Mouse (Mus musculus): ENCODE measurements around the gene Ulk3.

Ulk3 gene

GRCm38 (mm10) chr9:57614786-57615185, 25.5 kb downstream of the Ulk3 start:
- in situ Hi-C loops (cut with MboI, MseI): loop anchor here (5.0 kb wide), 1 partner anchor 37 kb away; no protein-coding TSS in a partner anchor

GRCm38 (mm10) chr9:57617556-57618169, 28.4 kb downstream of the Ulk3 start:
- in situ Hi-C loops (cut with MboI, MseI): loop anchor here (5.0 kb wide), 1 partner anchor 40 kb away; no protein-coding TSS in a partner anchor

GRCm38 (mm10) chr9:57618854-57619253, 29.6 kb downstream of the Ulk3 start:
- in situ Hi-C loops (cut with MboI, MseI): loop anchor here (5.0 kb wide), 1 partner anchor 42 kb away; no protein-coding TSS in a partner anchor

GRCm38 (mm10) chr9:57620674-57621073, 31.4 kb downstream of the Ulk3 start, which contains the start of gene Lman1l:
Gene Lman1l (minus strand): TSS chr9:57620774.
- in situ Hi-C loops (cut with MboI, MseI): loop anchor here (5.0 kb wide), 1 partner anchor 37 kb away; no protein-coding TSS in a partner anchor

- in situ Hi-C loops (cut with MboI, MseI): loop anchor here (5.0 kb wide), 1 partner anchor 33 kb away; no protein-coding TSS in a partner anchor
Measured at GRCm38 (mm10) chr9:57624295-57624694, 35.0 kb downstream of the Ulk3 start.

GRCm38 (mm10) chr9:57625674-57626500, 36.6 kb downstream of the Ulk3 start:
- in situ Hi-C loops (cut with MboI, MseI): no loop called here

GRCm38 (mm10) chr9:57627191-57627590, 37.9 kb downstream of the Ulk3 start:
- in situ Hi-C loops (cut with MboI, MseI): no loop called here

GRCm38 (mm10) chr9:57627892-57628291, 38.6 kb downstream of the Ulk3 start:
- in situ Hi-C loops (cut with MboI, MseI): no loop called here

GRCm38 (mm10) chr9:57628717-57629116, 39.5 kb downstream of the Ulk3 start:
- in situ Hi-C loops (cut with MboI, MseI): no loop called here

GRCm38 (mm10) chr9:57629118-57629874, 40.0 kb downstream of the Ulk3 start:
- in situ Hi-C loops (cut with MboI, MseI): no loop called here

- in situ Hi-C loops (cut with MboI, MseI): no loop called here
Measured at GRCm38 (mm10) chr9:57633481-57634024, 44.3 kb downstream of the Ulk3 start.

GRCm38 (mm10) chr9:57637272-57637671, 48.0 kb downstream of the Ulk3 start:
- in situ Hi-C loops (cut with MboI, MseI): no loop called here

- in situ Hi-C loops (cut with MboI, MseI): no loop called here
Measured at GRCm38 (mm10) chr9:57637741-57638322, 48.6 kb downstream of the Ulk3 start.

GRCm38 (mm10) chr9:57638651-57639459, 49.6 kb downstream of the Ulk3 start:
- in situ Hi-C loops (cut with MboI, MseI): no loop called here

GRCm38 (mm10) chr9:57639661-57640328, 50.5 kb downstream of the Ulk3 start:
- in situ Hi-C loops (cut with MboI, MseI): loop anchor here (5.0 kb wide), 1 partner anchor 97 kb away; no protein-coding TSS in a partner anchor

GRCm38 (mm10) chr9:57640384-57640783, 51.1 kb downstream of the Ulk3 start:
- in situ Hi-C loops (cut with MboI, MseI): loop anchor here (5.0 kb wide), 1 partner anchor 98 kb away; no protein-coding TSS in a partner anchor

- in situ Hi-C loops (cut with MboI, MseI): loop anchor here (5.0 kb wide), 1 partner anchor 99 kb away; no protein-coding TSS in a partner anchor
Measured at GRCm38 (mm10) chr9:57641022-57641421, 51.8 kb downstream of the Ulk3 start.

- in situ Hi-C loops (cut with MboI, MseI): loop anchor here (5.0 kb wide), 1 partner anchor 100 kb away; no protein-coding TSS in a partner anchor
Measured at GRCm38 (mm10) chr9:57641775-57642550, 52.7 kb downstream of the Ulk3 start.

Measured in T-helper 2 cell (primary cell).